Mouse (Mus musculus): ENCODE measurements around the gene Clcn5. TPM values are rescaled to one million over a fixed set of nuclear protein-coding genes. Genes with fewer than 3 reads are reported as not detected.
A peak's percentile ranks its signal among the peaks of the same experiment; 100 is the strongest.

Gene Clcn5
- polyA plus RNA-seq, 1 experiment, result 3.4 TPM

- TF ChIP-seq CTCF (IDR thresholded peaks at IDR 0.05; ENCODE audit: control insufficient read depth, insufficient read depth, low read length) (no peak), POLR2A (IDR thresholded peaks at IDR 0.05; ENCODE audit: borderline replicate concordance, control insufficient read depth, low read depth, low read length) (no peak)
- Histone ChIP-seq H3K4me3 (replicated peaks; ENCODE audit: control insufficient read depth, low read depth, low read length) (no peak overlapping the region), H3K27ac (ENCODE audit: control insufficient read depth, insufficient read depth, low read depth, low read length, poor library complexity) (no peak overlapping the region), H3K4me1 (ENCODE audit: control insufficient read depth, insufficient read depth, low read length) (no peaks in the 10 kb centered on the region)
- WGBS, result 12% methylated on average over 17 of the region's 17 CpGs
These were observed 130.8 kb downstream of the Clcn5 start for GRCm38 (mm10) chrX:7188311-7188807.

DNA sequence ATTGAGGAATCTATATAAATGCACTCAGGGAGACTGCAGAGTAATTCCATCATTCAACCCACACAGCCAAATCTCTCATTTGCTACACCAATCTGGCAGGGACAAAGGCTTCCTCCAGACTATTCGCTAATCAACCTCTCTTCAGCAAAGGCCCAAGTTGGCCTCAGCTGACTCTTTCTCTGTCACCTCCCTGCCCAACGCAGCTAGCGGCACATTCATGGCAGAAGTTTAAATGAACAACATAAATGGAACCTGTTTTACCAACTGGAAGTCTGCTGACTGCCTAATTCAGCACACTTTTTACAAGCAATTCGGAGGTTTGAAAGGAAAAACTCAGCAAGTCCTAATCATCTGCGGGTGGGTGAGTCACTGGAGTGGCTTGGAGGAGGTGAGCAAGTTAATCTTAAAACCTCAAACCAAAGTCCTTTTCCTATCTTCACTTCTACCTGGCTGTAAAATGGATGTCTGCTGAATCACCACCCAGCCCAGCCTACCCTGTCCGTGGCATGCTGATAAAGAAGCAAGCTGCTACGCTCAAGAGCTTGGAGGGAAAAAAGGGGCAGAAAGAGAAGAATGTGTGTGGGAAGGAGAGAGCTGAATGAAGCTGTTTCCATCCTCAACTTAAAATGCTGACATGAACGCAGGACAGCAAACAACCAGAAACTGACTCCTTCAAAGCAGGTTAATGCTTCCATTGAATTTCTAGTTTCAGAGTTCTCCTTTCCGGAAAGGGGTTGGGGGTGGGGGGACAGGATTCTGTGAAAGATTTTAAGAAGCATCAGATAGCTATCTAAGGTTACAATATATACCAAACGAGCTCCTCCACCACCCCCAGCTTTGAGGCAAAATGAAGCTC is 131.5 kb downstream of the Clcn5 start:
- no peak overlapping the region for H3K27ac ChIP-seq (ENCODE audit: control insufficient read depth, insufficient read depth, low read depth, low read length, poor library complexity)
- H3K4me1 ChIP-seq (ENCODE audit: control insufficient read depth, insufficient read depth, low read length), result no peaks in the 10 kb centered on the region
- no peak overlapping the region for H3K4me3 ChIP-seq (replicated peaks; ENCODE audit: control insufficient read depth, low read depth, low read length)
- TF ChIP-seq CTCF (IDR thresholded peaks at IDR 0.05; ENCODE audit: control insufficient read depth, insufficient read depth, low read length) (no peak), POLR2A (IDR thresholded peaks at IDR 0.05; ENCODE audit: borderline replicate concordance, control insufficient read depth, low read depth, low read length) (no peak)
- 53% methylated on average over 10 of the region's 10 CpGs for WGBS

DNA sequence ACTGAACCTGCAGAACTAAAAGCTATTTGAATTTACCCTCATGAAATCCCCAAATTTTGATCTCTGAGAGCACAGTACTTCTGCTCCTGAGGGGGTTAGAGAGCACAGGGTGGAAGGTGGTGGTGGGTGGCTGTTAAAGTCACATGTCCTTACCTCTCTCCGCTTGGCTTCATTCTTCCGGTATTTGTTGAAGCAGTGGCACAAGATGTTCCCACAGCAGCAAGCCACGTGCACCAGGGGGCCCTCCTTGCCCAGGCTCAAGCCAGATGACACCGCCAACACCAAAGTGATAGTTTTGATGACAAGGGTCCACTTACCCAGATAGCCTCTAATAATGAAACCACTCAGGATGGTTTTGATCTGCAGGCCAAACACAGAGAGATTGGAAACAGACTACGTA is 149.0 kb downstream of the Clcn5 start:
- Histone ChIP-seq H3K27ac (ENCODE audit: control insufficient read depth, insufficient read depth, low read depth, low read length, poor library complexity) (peak overlapping the region; percentile 48; the same call in 1 of the 2 replicates), H3K4me3 (replicated peaks; ENCODE audit: control insufficient read depth, low read depth, low read length) (no peak overlapping the region), H3K4me1 (ENCODE audit: control insufficient read depth, insufficient read depth, low read length) (peaks cover 1% of the 10 kb centered on the region; the same call in 1 of the 2 replicates)
- no peak for TF ChIP-seq POLR2A (IDR thresholded peaks at IDR 0.05; ENCODE audit: borderline replicate concordance, control insufficient read depth, low read depth, low read length)
- TF ChIP-seq CTCF (IDR thresholded peaks at IDR 0.05; ENCODE audit: control insufficient read depth, insufficient read depth, low read length), result 0 out of 2 replicates have a peak, but pooled peaks have one; percentile 8
- WGBS, result 71% methylated on average over 5 of the region's 5 CpGs

DNA sequence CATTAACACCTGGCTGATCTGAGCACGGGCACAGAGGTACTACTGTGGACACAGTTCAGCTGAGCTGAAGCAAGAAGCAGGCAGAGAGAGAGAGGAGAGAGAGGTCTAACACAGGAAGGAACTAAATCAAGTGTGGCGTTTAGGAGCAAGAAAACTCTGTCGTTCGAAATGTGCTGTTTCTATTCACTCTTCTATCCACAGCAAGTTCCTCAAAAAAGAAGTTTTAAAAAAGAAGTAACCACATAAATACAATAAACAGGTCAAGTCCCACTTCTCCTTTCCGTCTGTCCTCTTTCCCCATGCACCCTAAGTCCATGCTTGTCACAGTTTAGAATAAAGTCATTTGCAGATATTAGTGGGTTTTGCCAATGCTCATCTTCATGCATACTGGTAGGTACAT is 150.4 kb downstream of the Clcn5 start:
- peak overlapping the region; percentile 65 for H3K27ac ChIP-seq (ENCODE audit: control insufficient read depth, insufficient read depth, low read depth, low read length, poor library complexity)
- H3K4me3 ChIP-seq (replicated peaks; ENCODE audit: control insufficient read depth, low read depth, low read length), result no peak overlapping the region
- TF ChIP-seq CTCF (IDR thresholded peaks at IDR 0.05; ENCODE audit: control insufficient read depth, insufficient read depth, low read length) (no peak), POLR2A (IDR thresholded peaks at IDR 0.05; ENCODE audit: borderline replicate concordance, control insufficient read depth, low read depth, low read length) (no peak)
- 20% methylated on average over 5 of the region's 5 CpGs for WGBS
- H3K4me1 ChIP-seq (ENCODE audit: control insufficient read depth, insufficient read depth, low read length), result peaks cover 1% of the 10 kb centered on the region; the same call in 1 of the 2 replicates

DNA sequence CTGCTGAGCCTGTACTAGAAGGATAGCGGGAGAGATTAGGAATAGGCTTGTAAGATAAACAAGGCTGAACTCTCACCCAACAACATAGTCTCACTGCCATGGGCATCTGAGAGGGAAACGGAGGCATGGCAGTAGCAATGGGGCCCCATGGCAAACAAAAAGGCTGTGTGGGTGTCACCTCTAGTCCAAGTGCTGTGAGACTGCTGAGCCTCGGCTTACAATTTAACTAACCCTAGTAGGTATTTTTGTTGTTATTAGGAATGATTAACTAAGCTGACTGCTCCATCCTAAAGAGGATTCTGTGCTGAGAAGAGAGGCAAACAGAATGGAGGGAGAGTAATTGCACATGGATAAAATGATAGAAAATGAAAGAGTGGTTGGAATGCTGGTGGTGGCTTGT is 161.2 kb downstream of the Clcn5 start:
- Histone ChIP-seq H3K4me1 (ENCODE audit: control insufficient read depth, insufficient read depth, low read length) (no peaks in the 10 kb centered on the region), H3K4me3 (replicated peaks; ENCODE audit: control insufficient read depth, low read depth, low read length) (no peak overlapping the region), H3K27ac (ENCODE audit: control insufficient read depth, insufficient read depth, low read depth, low read length, poor library complexity) (no peak overlapping the region)
- no peak for TF ChIP-seq POLR2A (IDR thresholded peaks at IDR 0.05; ENCODE audit: borderline replicate concordance, control insufficient read depth, low read depth, low read length)
- no peak for TF ChIP-seq CTCF (IDR thresholded peaks at IDR 0.05; ENCODE audit: control insufficient read depth, insufficient read depth, low read length)
- 78% methylated on average over 3 of the region's 3 CpGs for WGBS

GRCm38 (mm10) chrX:7156026-7156732 is 163.0 kb downstream of the Clcn5 start:
- WGBS, result 77% methylated on average over 6 of the region's 6 CpGs
- H3K27ac ChIP-seq (ENCODE audit: control insufficient read depth, insufficient read depth, low read depth, low read length, poor library complexity), result no peak overlapping the region
- TF ChIP-seq CTCF (IDR thresholded peaks at IDR 0.05; ENCODE audit: control insufficient read depth, insufficient read depth, low read length), result no peak
- TF ChIP-seq POLR2A (IDR thresholded peaks at IDR 0.05; ENCODE audit: borderline replicate concordance, control insufficient read depth, low read depth, low read length), result no peak
- no peak overlapping the region for H3K4me3 ChIP-seq (replicated peaks; ENCODE audit: control insufficient read depth, low read depth, low read length)
- no peaks in the 10 kb centered on the region for H3K4me1 ChIP-seq (ENCODE audit: control insufficient read depth, insufficient read depth, low read length)

GRCm38 (mm10) chrX:7150129-7150528 is 169.0 kb downstream of the Clcn5 start:
- no peaks in the 10 kb centered on the region for H3K4me1 ChIP-seq (ENCODE audit: control insufficient read depth, insufficient read depth, low read length)
- TF ChIP-seq POLR2A (IDR thresholded peaks at IDR 0.05; ENCODE audit: borderline replicate concordance, control insufficient read depth, low read depth, low read length) (no peak), CTCF (IDR thresholded peaks at IDR 0.05; ENCODE audit: control insufficient read depth, insufficient read depth, low read length) (no peak)
- no peak overlapping the region for H3K27ac ChIP-seq (ENCODE audit: control insufficient read depth, insufficient read depth, low read depth, low read length, poor library complexity)
- 71% methylated on average over 4 of the region's 4 CpGs for WGBS
- H3K4me3 ChIP-seq (replicated peaks; ENCODE audit: control insufficient read depth, low read depth, low read length), result no peak overlapping the region

GRCm38 (mm10) chrX:7146156-7146555 is 173.0 kb downstream of the Clcn5 start:
- no peak overlapping the region for H3K27ac ChIP-seq (ENCODE audit: control insufficient read depth, insufficient read depth, low read depth, low read length, poor library complexity)
- no peaks in the 10 kb centered on the region for H3K4me1 ChIP-seq (ENCODE audit: control insufficient read depth, insufficient read depth, low read length)
- no peak overlapping the region for H3K4me3 ChIP-seq (replicated peaks; ENCODE audit: control insufficient read depth, low read depth, low read length)
- WGBS, result 72% methylated on average over 7 of the region's 7 CpGs
- TF ChIP-seq CTCF (IDR thresholded peaks at IDR 0.05; ENCODE audit: control insufficient read depth, insufficient read depth, low read length) (no peak), POLR2A (IDR thresholded peaks at IDR 0.05; ENCODE audit: borderline replicate concordance, control insufficient read depth, low read depth, low read length) (no peak)
